Mouse (Mus musculus): Measurements from ENCODE around the gene Plagl2.

GRCm38 (mm10) chr2:153249751-153250150 is 8.5 kb upstream of the Plagl2 start:
- TF ChIP-seq CTCF (IDR thresholded peaks at IDR 0.05): no peak
- no peak for TF ChIP-seq EP300 (IDR thresholded peaks at IDR 0.05; ENCODE audit: insufficient read depth, low read depth, low read length)
- no peak for TF ChIP-seq POLR2A (IDR thresholded peaks at IDR 0.05; ENCODE audit: insufficient read depth, low read depth, low read length)

Data from heart, adult 2 months (tissue).